Mouse (Mus musculus): ENCODE measurements at regions not wholly inside any gene's neighbourhood (a gene's known extent, or its start where the extent isn't known, plus 50 kb on each side); places are given as distances from the start of the nearest gene placed in this dataset.
"Not testable (repeated sequence)": the region's sequence is repeated elsewhere in the genome, so short reads cannot be mapped to it uniquely, and the experiment has no call there.

- DNase-seq = no peak
These were observed 96.1 kb upstream of the Tcerg1l start for GRCm38 (mm10) chr7:138493661-138494060.

GRCm38 (mm10) chr7:138492261-138492660 is 94.7 kb upstream of the Tcerg1l start:
- no peak for DNase-seq

GRCm38 (mm10) chr7:138489471-138489870 is 91.9 kb upstream of the Tcerg1l start:
- no peak for DNase-seq

GRCm38 (mm10) chr7:138488201-138488720 is 90.7 kb upstream of the Tcerg1l start:
- no peak for DNase-seq

GRCm38 (mm10) chr7:138472891-138473455 is 75.4 kb upstream of the Tcerg1l start:
- no peak for DNase-seq

- no peak for DNase-seq
These were observed 74.8 kb upstream of the Tcerg1l start for GRCm38 (mm10) chr7:138472371-138472770.

- no peak for DNase-seq
These were observed 71.7 kb upstream of the Tcerg1l start for GRCm38 (mm10) chr7:138469211-138469610.

GRCm38 (mm10) chr7:138468436-138468835 is 70.9 kb upstream of the Tcerg1l start:
- DNase-seq = no peak

- DNase-seq = no peak
These were observed 70.5 kb upstream of the Tcerg1l start for GRCm38 (mm10) chr7:138467981-138468380.

GRCm38 (mm10) chr7:138467386-138467785 is 69.9 kb upstream of the Tcerg1l start:
- no peak for DNase-seq

- DNase-seq = no peak
These were observed 60.4 kb upstream of the Tcerg1l start for GRCm38 (mm10) chr7:138457964-138458363.

GRCm38 (mm10) chr7:138455371-138455770 is 57.8 kb upstream of the Tcerg1l start:
- DNase-seq = no peak

- DNase-seq = not testable (repeated sequence)
These were observed 57.1 kb upstream of the Tcerg1l start for GRCm38 (mm10) chr7:138454498-138455225.

- DNase-seq = peak; percentile 44
These were observed 53.8 kb upstream of the Tcerg1l start for GRCm38 (mm10) chr7:138451321-138451720.

GRCm38 (mm10) chr7:138448519-138448918 is 51.0 kb upstream of the Tcerg1l start:
- DNase-seq = no peak

Measured in heart, postnatal 4 days (tissue).